Mouse (Mus musculus): ENCODE data around the gene Tead1. TPM values are rescaled to one million over a fixed set of nuclear protein-coding genes. Genes with fewer than 3 reads are reported as not detected.

Gene Tead1
- polyA plus RNA-seq, 2 experiments: 23.2 to 38.2 TPM

- Histone ChIP-seq H3K9me3 (ENCODE audit: control insufficient read depth, low read length) (no peaks in the 10 kb centered on the region), H3K9ac (ENCODE audit: low read depth, low read length, severe bottlenecking) (no peak overlapping the region), H3K4me1 (ENCODE audit: control insufficient read depth, insufficient read depth, low read length) (peaks cover 31% of the 10 kb centered on the region), H3K27ac (replicated peaks; ENCODE audit: low read depth, low read length) (no peak overlapping the region), H3K4me3 (replicated peaks; ENCODE audit: low read length) (no peak overlapping the region), H3K27me3 (ENCODE audit: control insufficient read depth, insufficient read depth, low read length) (no peaks in the 10 kb centered on the region), H3K4me2 (replicated peaks; ENCODE audit: low read depth, low read length, severe bottlenecking) (no peak overlapping the region), H3K36me3 (ENCODE audit: control insufficient read depth, insufficient read depth, low read length) (no peaks in the 10 kb centered on the region)
- DNase-seq (ENCODE audit: low spot score) (no peak), ATAC-seq (ENCODE audit: low FRiP score, low read depth) (no peak)
- WGBS: 75% methylated on average over 7 of the region's 7 CpGs
- no peak for TF ChIP-seq POLR2A (IDR thresholded peaks at IDR 0.05; ENCODE audit: borderline replicate concordance, extremely low read depth, insufficient read depth, insufficient read length)
These were observed 31.4 kb downstream of the Tead1 start for GRCm38 (mm10) chr7:112710409-112711107.

GRCm38 (mm10) chr7:112711977-112712376 lies 32.9 kb downstream of the Tead1 start:
- H3K36me3 ChIP-seq (ENCODE audit: control insufficient read depth, insufficient read depth, low read length): no peaks in the 10 kb centered on the region
- H3K27ac ChIP-seq (replicated peaks; ENCODE audit: low read depth, low read length): no peak overlapping the region
- DNase-seq (ENCODE audit: low spot score): no peak
- no peaks in the 10 kb centered on the region for H3K27me3 ChIP-seq (ENCODE audit: control insufficient read depth, insufficient read depth, low read length)
- 88% methylated on average over 5 of the region's 5 CpGs for WGBS
- H3K9ac ChIP-seq (ENCODE audit: low read depth, low read length, severe bottlenecking): no peak overlapping the region
- peaks cover 27% of the 10 kb centered on the region for H3K4me1 ChIP-seq (ENCODE audit: control insufficient read depth, insufficient read depth, low read length)
- TF ChIP-seq POLR2A (IDR thresholded peaks at IDR 0.05; ENCODE audit: borderline replicate concordance, extremely low read depth, insufficient read depth, insufficient read length): no peak
- H3K9me3 ChIP-seq (ENCODE audit: control insufficient read depth, low read length): no peaks in the 10 kb centered on the region
- ATAC-seq (ENCODE audit: low FRiP score, low read depth): no peak
- H3K4me2 ChIP-seq (replicated peaks; ENCODE audit: low read depth, low read length, severe bottlenecking): no peak overlapping the region
- H3K4me3 ChIP-seq (replicated peaks; ENCODE audit: low read length): no peak overlapping the region

- WGBS: 41% methylated on average over 5 of the region's 5 CpGs
- no peak overlapping the region for H3K27ac ChIP-seq (replicated peaks; ENCODE audit: low read depth, low read length)
- no peaks in the 10 kb centered on the region for H3K27me3 ChIP-seq (ENCODE audit: control insufficient read depth, insufficient read depth, low read length)
- DNase-seq (ENCODE audit: low spot score) (no peak), ATAC-seq (ENCODE audit: low FRiP score, low read depth) (no peak)
- no peaks in the 10 kb centered on the region for H3K9me3 ChIP-seq (ENCODE audit: control insufficient read depth, low read length)
- H3K4me3 ChIP-seq (replicated peaks; ENCODE audit: low read length): no peak overlapping the region
- TF ChIP-seq POLR2A (IDR thresholded peaks at IDR 0.05; ENCODE audit: borderline replicate concordance, extremely low read depth, insufficient read depth, insufficient read length): no peak
- no peaks in the 10 kb centered on the region for H3K36me3 ChIP-seq (ENCODE audit: control insufficient read depth, insufficient read depth, low read length)
- peaks cover 27% of the 10 kb centered on the region for H3K4me1 ChIP-seq (ENCODE audit: control insufficient read depth, insufficient read depth, low read length)
- no peak overlapping the region; the same call in 1 of the 2 replicates for H3K9ac ChIP-seq (ENCODE audit: low read depth, low read length, severe bottlenecking)
- no peak overlapping the region for H3K4me2 ChIP-seq (replicated peaks; ENCODE audit: low read depth, low read length, severe bottlenecking)
These were observed 34.4 kb downstream of the Tead1 start for GRCm38 (mm10) chr7:112713509-112713908.

GRCm38 (mm10) chr7:112714783-112715182 lies 35.7 kb downstream of the Tead1 start:
- Histone ChIP-seq H3K9me3 (ENCODE audit: control insufficient read depth, low read length) (no peaks in the 10 kb centered on the region), H3K4me2 (replicated peaks; ENCODE audit: low read depth, low read length, severe bottlenecking) (no peak overlapping the region), H3K9ac (ENCODE audit: low read depth, low read length, severe bottlenecking) (no peak overlapping the region), H3K4me3 (replicated peaks; ENCODE audit: low read length) (no peak overlapping the region), H3K27ac (replicated peaks; ENCODE audit: low read depth, low read length) (no peak overlapping the region), H3K4me1 (ENCODE audit: control insufficient read depth, insufficient read depth, low read length) (peaks cover 26% of the 10 kb centered on the region), H3K27me3 (ENCODE audit: control insufficient read depth, insufficient read depth, low read length) (no peaks in the 10 kb centered on the region), H3K36me3 (ENCODE audit: control insufficient read depth, insufficient read depth, low read length) (no peaks in the 10 kb centered on the region)
- no peak for ATAC-seq (ENCODE audit: low FRiP score, low read depth)
- DNase-seq (ENCODE audit: low spot score): no peak
- TF ChIP-seq POLR2A (IDR thresholded peaks at IDR 0.05; ENCODE audit: borderline replicate concordance, extremely low read depth, insufficient read depth, insufficient read length): no peak
- 83% methylated on average over 6 of the region's 6 CpGs for WGBS

- H3K27me3 ChIP-seq (ENCODE audit: control insufficient read depth, insufficient read depth, low read length): no peaks in the 10 kb centered on the region
- no peak for ATAC-seq (ENCODE audit: low FRiP score, low read depth)
- H3K27ac ChIP-seq (replicated peaks; ENCODE audit: low read depth, low read length): no peak overlapping the region
- H3K9ac ChIP-seq (ENCODE audit: low read depth, low read length, severe bottlenecking): no peak overlapping the region
- TF ChIP-seq POLR2A (IDR thresholded peaks at IDR 0.05; ENCODE audit: borderline replicate concordance, extremely low read depth, insufficient read depth, insufficient read length): no peak
- H3K9me3 ChIP-seq (ENCODE audit: control insufficient read depth, low read length): no peaks in the 10 kb centered on the region
- no peaks in the 10 kb centered on the region for H3K36me3 ChIP-seq (ENCODE audit: control insufficient read depth, insufficient read depth, low read length)
- H3K4me3 ChIP-seq (replicated peaks; ENCODE audit: low read length): no peak overlapping the region
- WGBS: 77% methylated on average over 6 of the region's 6 CpGs
- no peak overlapping the region for H3K4me2 ChIP-seq (replicated peaks; ENCODE audit: low read depth, low read length, severe bottlenecking)
- no peak for DNase-seq (ENCODE audit: low spot score)
- peaks cover 37% of the 10 kb centered on the region for H3K4me1 ChIP-seq (ENCODE audit: control insufficient read depth, insufficient read depth, low read length)
These were observed 37.6 kb downstream of the Tead1 start for GRCm38 (mm10) chr7:112716701-112717100.

Data from limb, embryonic 14.5 days (tissue).